Comparison of ENCODE assay signal across 14 mouse cellular contexts in genomic region chr13:16937422-16938202, GRCm38 (mm10).
A peak's percentile ranks its signal among the peaks of the same experiment; 100 is the strongest.
DNase-seq lines count a peak whose midpoint lies in the region; ATAC-seq and TF ChIP-seq lines count a peak whose summit lies in the region.
"Had no signal": no experiment of that assay in that cellular context is flagged by ENCODE, and none has a peak within 500 bp of the region (broad histone marks: within the 10 kb centered on the region; RNA-seq: fewer than 3 reads in every experiment).

No protein-coding gene starts in this region.

- DNase-seq in cerebellum, postnatal 14 days, result peak; percentile 7 to 35
- no peak for DNase-seq in cerebellum, adult 9-10 months
- peak; percentile 34 for DNase-seq in midbrain, postnatal 0 days (ENCODE audit: low spot score)
- DNase-seq in heart, postnatal 14 days, result peak; percentile 11 to 21
- no peak for DNase-seq in adrenal gland, postnatal 36 days
- DNase-seq: kidney, postnatal 25 days; right cerebral cortex, postnatal 25 days had no signal

- TF ChIP-seq POLR2A in testis, adult 2 months (IDR thresholded peaks at IDR 0.05; ENCODE audit: control insufficient read depth, low read depth, low read length), result no peak

- H3K9me3 ChIP-seq in midbrain, postnatal 0 days (ENCODE audit: low read length), result no peaks in the 10 kb centered on the region
- H3K9me3 ChIP-seq in midbrain, embryonic 13.5 days, result no peaks in the 10 kb centered on the region
- no peaks in the 10 kb centered on the region for H3K9me3 ChIP-seq in kidney, embryonic 14.5 days (ENCODE audit: control insufficient read depth, low read length)
- H3K9me3 ChIP-seq: hindbrain, embryonic 13.5 days had no signal

- H3K36me3 ChIP-seq in midbrain, postnatal 0 days (ENCODE audit: insufficient read depth, low read length), result no peaks in the 10 kb centered on the region
- no peaks in the 10 kb centered on the region for H3K36me3 ChIP-seq in midbrain, embryonic 13.5 days
- H3K36me3 ChIP-seq in testis, adult 2 months (ENCODE audit: control insufficient read depth, insufficient read depth, low read length), result no peaks in the 10 kb centered on the region
- H3K36me3 ChIP-seq in kidney, embryonic 14.5 days (ENCODE audit: control insufficient read depth, insufficient read depth, low read length), result no peaks in the 10 kb centered on the region
- H3K36me3 ChIP-seq: hindbrain, embryonic 13.5 days had no signal

- H3K27me3 ChIP-seq in midbrain, postnatal 0 days (ENCODE audit: insufficient read depth, low read length), result no peaks in the 10 kb centered on the region
- no peaks in the 10 kb centered on the region for H3K27me3 ChIP-seq in midbrain, embryonic 13.5 days
- no peaks in the 10 kb centered on the region for H3K27me3 ChIP-seq in testis, adult 2 months (ENCODE audit: control insufficient read depth, insufficient read depth, low read length)
- H3K27me3 ChIP-seq in kidney, embryonic 14.5 days (ENCODE audit: control insufficient read depth, insufficient read depth, low read length), result no peaks in the 10 kb centered on the region
- H3K27me3 ChIP-seq: hindbrain, embryonic 13.5 days; Patski had no signal

- H3K4me1 ChIP-seq in midbrain, postnatal 0 days (ENCODE audit: insufficient read depth, low read length), result no peaks in the 10 kb centered on the region
- no peaks in the 10 kb centered on the region for H3K4me1 ChIP-seq in midbrain, embryonic 13.5 days (replicated peaks)
- no peaks in the 10 kb centered on the region for H3K4me1 ChIP-seq in testis, adult 2 months (ENCODE audit: control insufficient read depth, insufficient read depth, low read length)
- no peaks in the 10 kb centered on the region for H3K4me1 ChIP-seq in kidney, embryonic 14.5 days (ENCODE audit: control insufficient read depth, insufficient read depth, low read length)
- H3K4me1 ChIP-seq: hindbrain, embryonic 13.5 days had no signal

- intact Hi-C loops in heart, postnatal 14 days (cut with DNase I), result no loop called here

- 82% methylated on average over 11 of the region's 11 CpGs for WGBS in midbrain, postnatal 0 days
- 89% methylated on average over 11 of the region's 11 CpGs for WGBS in midbrain, embryonic 13.5 days
- WGBS in kidney, embryonic 14.5 days, result 88% methylated on average over 11 of the region's 11 CpGs

- TF ChIP-seq CTCF in midbrain, postnatal 0 days (IDR thresholded peaks at IDR 0.05), result no peak
- no peak for TF ChIP-seq CTCF in testis, adult 2 months (IDR thresholded peaks at IDR 0.05; ENCODE audit: control insufficient read depth, insufficient read depth, insufficient replicate concordance, low read depth, low read length)

- no peak overlapping the region for H3K27ac ChIP-seq in midbrain, postnatal 0 days (ENCODE audit: low read depth, low read length)
- H3K27ac ChIP-seq in midbrain, embryonic 13.5 days, result no peak overlapping the region
- peak overlapping the region; percentile 80 for H3K27ac ChIP-seq in testis, adult 2 months (ENCODE audit: control insufficient read depth, insufficient read depth, low read depth, low read length)
- no peak overlapping the region for H3K27ac ChIP-seq in kidney, embryonic 14.5 days (ENCODE audit: low read depth, low read length)
- H3K27ac ChIP-seq: hindbrain, embryonic 13.5 days had no signal

- no peak overlapping the region for H3K4me3 ChIP-seq in midbrain, postnatal 0 days (ENCODE audit: low read depth, low read length)
- H3K4me3 ChIP-seq in midbrain, embryonic 13.5 days (replicated peaks), result no peak overlapping the region
- no peak overlapping the region for H3K4me3 ChIP-seq in testis, adult 2 months (ENCODE audit: control insufficient read depth, low read depth, low read length)
- H3K4me3 ChIP-seq in kidney, embryonic 14.5 days (ENCODE audit: low read length), result no peak overlapping the region
- H3K4me3 ChIP-seq: hindbrain, embryonic 13.5 days; myocyte had no signal

- H3K4me2 ChIP-seq in midbrain, postnatal 0 days (ENCODE audit: low read depth, low read length, poor library complexity, severe bottlenecking), result no peak overlapping the region
- no peak overlapping the region for H3K4me2 ChIP-seq in midbrain, embryonic 13.5 days (replicated peaks)
- no peak overlapping the region for H3K4me2 ChIP-seq in kidney, embryonic 14.5 days (replicated peaks; ENCODE audit: low read depth, low read length)
- H3K4me2 ChIP-seq: hindbrain, embryonic 13.5 days; liver, embryonic 11.5 days had no signal

- no peak overlapping the region for H3K9ac ChIP-seq in midbrain, postnatal 0 days (replicated peaks; ENCODE audit: low read length, poor library complexity, severe bottlenecking)
- no peak overlapping the region for H3K9ac ChIP-seq in midbrain, embryonic 13.5 days (replicated peaks)
- no peak overlapping the region for H3K9ac ChIP-seq in kidney, embryonic 14.5 days (ENCODE audit: low read depth, low read length)
- H3K9ac ChIP-seq: hindbrain, embryonic 13.5 days had no signal

- ATAC-seq in midbrain, postnatal 0 days (ENCODE audit: low FRiP score), result no peak
- ATAC-seq in midbrain, embryonic 13.5 days, result no peak
- no peak for ATAC-seq in kidney, embryonic 14.5 days (ENCODE audit: low FRiP score, low TSS enrichment)
- ATAC-seq: Patski had no signal

Comparison
In these comparisons a context has a peak if more than half of its experiments do, and no peak if none do; other contexts are left out.
1. DNase-seq: peak in cerebellum, postnatal 14 days (2 of 2), midbrain, postnatal 0 days (single experiment) and heart, postnatal 14 days (2 of 2); none in cerebellum, adult 9-10 months (single experiment) and adrenal gland, postnatal 36 days (0 of 2).